Mouse (Mus musculus): Measurements from ENCODE around the gene Pi4kb. TPM values are rescaled to one million over a fixed set of nuclear protein-coding genes. Genes with fewer than 3 reads are reported as not detected.
"Not testable (repeated sequence)": the region's sequence is repeated elsewhere in the genome, so short reads cannot be mapped to it uniquely, and the experiment has no call there.

Gene Pi4kb
- total RNA-seq, 2 experiments from 2014 or later, result 46.5 to 50.7 TPM

- peak in 1 of 2 experiments; percentile 57 for DNase-seq (ENCODE audit: low spot score in 2 of 2)
Measured at GRCm38 (mm10) chr3:95014428-95015151, 40.1 kb downstream of the Pi4kb start.

- peak; percentile 100 for DNase-seq (ENCODE audit: low spot score in 2 of 2)
Measured at GRCm38 (mm10) chr3:95015337-95015872, 40.9 kb downstream of the Pi4kb start, which contains the start of gene Zfp687. Gene Zfp687, minus strand, starts transcription at chr3:95015448.

- peak; percentile 87 to 92 for DNase-seq (ENCODE audit: low spot score in 2 of 2)
Measured at GRCm38 (mm10) chr3:95015891-95016531, 41.5 kb downstream of the Pi4kb start.

- DNase-seq (ENCODE audit: low spot score in 2 of 2), result no peak
Measured at GRCm38 (mm10) chr3:95016532-95017056, 42.1 kb downstream of the Pi4kb start.

- no peak for DNase-seq (ENCODE audit: low spot score in 2 of 2)
Measured at GRCm38 (mm10) chr3:95018741-95019140, 44.2 kb downstream of the Pi4kb start.

GRCm38 (mm10) chr3:95020956-95021355, 46.4 kb downstream of the Pi4kb start:
- not testable (repeated sequence) for DNase-seq (ENCODE audit: low spot score in 2 of 2)

- DNase-seq (ENCODE audit: low spot score in 2 of 2), result no peak
Measured at GRCm38 (mm10) chr3:95024551-95024950, 50.0 kb downstream of the Pi4kb start.

GRCm38 (mm10) chr3:95025202-95025601, 50.7 kb downstream of the Pi4kb start:
- no peak for DNase-seq (ENCODE audit: low spot score in 2 of 2)

- DNase-seq (ENCODE audit: low spot score in 2 of 2), result no peak
Measured at GRCm38 (mm10) chr3:95027057-95027645, 52.6 kb downstream of the Pi4kb start.

GRCm38 (mm10) chr3:95027701-95028100, 53.2 kb downstream of the Pi4kb start:
- peak; percentile 58 to 66 for DNase-seq (ENCODE audit: low spot score in 2 of 2)

GRCm38 (mm10) chr3:95028603-95029002, 54.1 kb downstream of the Pi4kb start:
- DNase-seq (ENCODE audit: low spot score in 2 of 2), result no peak

- DNase-seq (ENCODE audit: low spot score in 2 of 2), result not testable (repeated sequence)
Measured at GRCm38 (mm10) chr3:95029291-95029827, 54.8 kb downstream of the Pi4kb start.

GRCm38 (mm10) chr3:95029953-95030352, 55.4 kb downstream of the Pi4kb start:
- no peak for DNase-seq (ENCODE audit: low spot score in 2 of 2)

- DNase-seq (ENCODE audit: low spot score in 2 of 2), result no peak
Measured at GRCm38 (mm10) chr3:95041625-95042024, 67.1 kb downstream of the Pi4kb start.

- DNase-seq (ENCODE audit: low spot score in 2 of 2), result peak; percentile 96 to 97
Measured at GRCm38 (mm10) chr3:95042166-95042837, 67.8 kb downstream of the Pi4kb start, which contains the start of gene Psmd4. Gene Psmd4, minus strand, starts transcription at chr3:95042614.

- DNase-seq (ENCODE audit: low spot score in 2 of 2), result no peak
Measured at GRCm38 (mm10) chr3:95042838-95043229, 68.3 kb downstream of the Pi4kb start.

- DNase-seq (ENCODE audit: low spot score in 2 of 2), result no peak
Measured at GRCm38 (mm10) chr3:95043251-95043650, 68.7 kb downstream of the Pi4kb start.

- DNase-seq (ENCODE audit: low spot score in 2 of 2), result no peak
Measured at GRCm38 (mm10) chr3:95046462-95047057, 72.0 kb downstream of the Pi4kb start.

GRCm38 (mm10) chr3:95047914-95048313, 73.4 kb downstream of the Pi4kb start:
- no peak for DNase-seq (ENCODE audit: low spot score in 2 of 2)

- peak in 1 of 2 experiments; percentile 44 for DNase-seq (ENCODE audit: low spot score in 2 of 2)
Measured at GRCm38 (mm10) chr3:95052959-95053358, 78.4 kb downstream of the Pi4kb start.

Measured in layer of hippocampus, postnatal 10 days (tissue).